Comparison of ENCODE assay signal across 8 mouse cellular contexts in genomic region chr6:125313546-125314230, GRCm38 (mm10). TPM values are rescaled to one million over a fixed set of nuclear protein-coding genes. Genes with fewer than 3 reads are reported as not detected.
DNase-seq lines count a peak whose midpoint lies in the region; ATAC-seq lines count a peak whose summit lies in the region.

Ltbr (minus strand) TSS chr6:125313885.

- H3K4me3 ChIP-seq in intestine, embryonic 16.5 days (ENCODE audit: low read length) = peak within 1 kb of the TSS; percentile 64
- peak within 1 kb of the TSS; percentile 31 for H3K4me3 ChIP-seq in midbrain, embryonic 16.5 days (ENCODE audit: low read depth, low read length)

- H3K9me3 ChIP-seq in intestine, embryonic 16.5 days (ENCODE audit: control insufficient read depth, low read length) = no peaks in the 10 kb centered on the region
- H3K9me3 ChIP-seq in midbrain, embryonic 16.5 days (replicated peaks; ENCODE audit: control insufficient read depth, low read length, poor library complexity, severe bottlenecking) = no peaks in the 10 kb centered on the region

- peak within 1 kb of the TSS; percentile 88 for H3K9ac ChIP-seq in intestine, embryonic 16.5 days (ENCODE audit: low read depth, low read length)
- H3K9ac ChIP-seq in midbrain, embryonic 16.5 days (ENCODE audit: low read depth, low read length) = peak within 1 kb of the TSS; percentile 66

- no peaks in the 10 kb centered on the region for H3K27me3 ChIP-seq in intestine, embryonic 16.5 days (replicated peaks; ENCODE audit: control insufficient read depth, insufficient read depth, low read length)
- H3K27me3 ChIP-seq in midbrain, embryonic 16.5 days (ENCODE audit: control insufficient read depth, insufficient read depth, low read depth, low read length) = no peaks in the 10 kb centered on the region

- H3K36me3 ChIP-seq in intestine, embryonic 16.5 days (ENCODE audit: control insufficient read depth, insufficient read depth, low read length) = peaks cover 12% of the 10 kb centered on the region
- H3K36me3 ChIP-seq in midbrain, embryonic 16.5 days (ENCODE audit: control insufficient read depth, insufficient read depth, low read length) = no peaks in the 10 kb centered on the region

- H3K27ac ChIP-seq in intestine, embryonic 16.5 days (ENCODE audit: low read length) = peak within 1 kb of the TSS; percentile 80
- H3K27ac ChIP-seq in midbrain, embryonic 16.5 days (ENCODE audit: low read length) = no peak within 1 kb of the TSS

- 2% methylated on average over 43 of the region's 46 CpGs for WGBS in intestine, embryonic 16.5 days
- 1% methylated on average over 31 of the region's 46 CpGs for WGBS in midbrain, embryonic 16.5 days

- peak within 1 kb of the TSS; percentile 63 for H3K4me2 ChIP-seq in intestine, embryonic 16.5 days (ENCODE audit: low read depth, low read length)
- H3K4me2 ChIP-seq in midbrain, embryonic 16.5 days (ENCODE audit: low read length) = peak within 1 kb of the TSS; percentile 55

- H3K4me1 ChIP-seq in intestine, embryonic 16.5 days (ENCODE audit: control insufficient read depth, insufficient read depth, low read length) = peaks cover 27% of the 10 kb centered on the region
- peaks cover 13% of the 10 kb centered on the region for H3K4me1 ChIP-seq in midbrain, embryonic 16.5 days (ENCODE audit: control insufficient read depth, insufficient read depth, low read length)

- DNase-seq in CD4-positive, CD25-positive, alpha-beta regulatory T cell, adult 2 months (ENCODE audit: low read depth, low spot score) = peak; percentile 33
- peak; percentile 75 for DNase-seq in embryo, embryonic 10.5 days (ENCODE audit: low spot score)
- DNase-seq in gonadal fat pad, adult 2 months (ENCODE audit: low read depth) = no peak
- DNase-seq in liver = peak; percentile 83
- DNase-seq in spleen, postnatal 10 days (ENCODE audit: low spot score in 2 of 2) = peak; percentile 31 to 62

- ATAC-seq in CD4-positive, CD25-positive, alpha-beta regulatory T cell, adult 4 months = no peak
- peak; percentile 96 for ATAC-seq in intestine, embryonic 16.5 days
- peak; percentile 47 for ATAC-seq in midbrain, embryonic 16.5 days

RNA-seq across cellular contexts. Expression of gene Ltbr, which starts in this region (rescaled TPM):
- polyA plus RNA-seq in CD4-positive, CD25-positive, alpha-beta regulatory T cell, adult 4 months (2017; shearing (Covaris generic)) = under 1 TPM in 1 of 2 experiments, not detected in 1; 0.28 TPM
- polyA plus RNA-seq in gonadal fat pad, adult 2 months (2012; rRNA removed) = 91.9 and 95.1 TPM in 2 replicates
- 106 and 107 TPM in 2 replicates for polyA plus RNA-seq in intestine, embryonic 16.5 days (2015; fragmentation: Nextera tagmentation; extraction: Ambion mirVana)
- 12.8 and 16.0 TPM in 2 replicates for polyA plus RNA-seq in midbrain, embryonic 16.5 days (2015; fragmentation: Nextera tagmentation; extraction: Ambion mirVana)

Comparison
In these comparisons a context has a peak if more than half of its experiments do, and no peak if none do; other contexts are left out.
1. RNA of gene Ltbr (polyA plus RNA-seq): 106 to 107 TPM in intestine, embryonic 16.5 days, 91.9 to 95.1 TPM in gonadal fat pad, adult 2 months and 12.8 to 16.0 TPM in midbrain, embryonic 16.5 days; 0.28 TPM in CD4-positive, CD25-positive, alpha-beta regulatory T cell, adult 4 months; every median in the first group is over 10 times any median in the second.